Mouse (Mus musculus): Measurements from ENCODE around the gene Gabarapl2. TPM values are rescaled to one million over a fixed set of nuclear protein-coding genes. Genes with fewer than 3 reads are reported as not detected.

Gabarapl2 gene
- polyA plus RNA-seq (2017; shearing (Covaris generic)): 279 TPM

GRCm38 (mm10) chr8:111940171-111941100, at the start of gene Gabarapl2:
Gene Gabarapl2 (plus strand): TSS chr8:111940703.

GRCm38 (mm10) chr8:111909621-111910450, 30.7 kb upstream of the Gabarapl2 start, which contains the start of gene Chst5:
Gene Chst5 (minus strand): TSS chr8:111910447.

GRCm38 (mm10) chr8:111933348-111934076, 7.0 kb upstream of the Gabarapl2 start, which contains the start of gene Tmem231:
Gene Tmem231 (minus strand): TSS chr8:111933881.

GRCm38 (mm10) chr8:111992013-111992702, 51.7 kb downstream of the Gabarapl2 start, which contains the start of gene Adat1:
Gene Adat1 (minus strand): TSS chr8:111992302.

Other genes starting within 250 kb of the Gabarapl2 start
- gene Ctrb1, start 249.7 kb upstream of the Gabarapl2 start, polyA plus RNA-seq (2017; shearing (Covaris generic)): not detected
- 0.37 TPM for gene Bcar1, start 196.9 kb upstream of the Gabarapl2 start, polyA plus RNA-seq (2017; shearing (Covaris generic))
- gene Cfdp1, start 86.4 kb upstream of the Gabarapl2 start, polyA plus RNA-seq (2017; shearing (Covaris generic)): 53.4 TPM
- 1.4 TPM for gene Tmem170, start 64.0 kb upstream of the Gabarapl2 start, polyA plus RNA-seq (2017; shearing (Covaris generic))
- gene Chst5, start 30.3 kb upstream of the Gabarapl2 start, polyA plus RNA-seq (2017; shearing (Covaris generic)): not detected
- 1.0 TPM for gene Tmem231, start 6.8 kb upstream of the Gabarapl2 start, polyA plus RNA-seq (2017; shearing (Covaris generic))
- 4.3 TPM for gene Adat1, start 51.6 kb downstream of the Gabarapl2 start, polyA plus RNA-seq (2017; shearing (Covaris generic))
- 73.6 TPM for gene Kars, start 70.6 kb downstream of the Gabarapl2 start, polyA plus RNA-seq (2017; shearing (Covaris generic))
- 16.3 TPM for gene Terf2ip, start 70.7 kb downstream of the Gabarapl2 start, polyA plus RNA-seq (2017; shearing (Covaris generic))
- gene Gm6793, start 74.3 kb downstream of the Gabarapl2 start, polyA plus RNA-seq (2017; shearing (Covaris generic)): 1.5 TPM